In the genomic region with DNA sequence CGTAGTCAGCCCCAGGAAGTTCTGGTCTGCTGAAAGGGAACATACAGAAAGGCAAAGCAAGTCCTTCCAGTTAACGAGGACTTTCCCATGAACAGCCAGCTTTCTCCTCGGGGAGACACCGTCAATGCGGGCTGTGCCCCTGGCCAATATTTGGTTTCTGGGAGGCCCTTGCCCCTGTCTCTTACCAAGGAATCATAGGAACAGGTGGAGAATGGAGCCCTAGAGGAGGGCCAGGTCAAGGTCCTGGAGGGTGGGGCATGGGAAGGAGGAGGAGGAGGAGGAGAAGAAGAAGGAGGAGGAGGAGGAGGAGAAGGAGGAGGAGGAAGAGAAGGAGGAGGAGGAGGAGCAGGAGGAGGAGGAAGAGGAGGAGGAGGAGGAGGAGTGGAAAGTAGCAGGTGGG, we compare ENCODE assay signal across 16 mouse cellular contexts.
"Had no signal": no experiment of that assay in that cellular context is flagged by ENCODE, and none has a peak within 500 bp of the region (broad histone marks: within the 10 kb centered on the region; RNA-seq: fewer than 3 reads in every experiment).

No protein-coding gene starts in this region.

- H3K27ac ChIP-seq: neural tube, embryonic 12.5 days; neural tube, embryonic 13.5 days; neural tube, embryonic 15.5 days; stomach, embryonic 15.5 days; stomach, postnatal 0 days had no signal

- H3K4me2 ChIP-seq: neural tube, embryonic 12.5 days; neural tube, embryonic 13.5 days; neural tube, embryonic 15.5 days; stomach, embryonic 15.5 days had no signal

- H3K4me3 ChIP-seq: neural tube, embryonic 12.5 days; neural tube, embryonic 13.5 days; neural tube, embryonic 15.5 days; stomach, embryonic 15.5 days had no signal

- H3K9ac ChIP-seq: neural tube, embryonic 12.5 days; neural tube, embryonic 13.5 days; neural tube, embryonic 15.5 days; stomach, embryonic 15.5 days had no signal

- DNase-seq: retina, postnatal 1 day; right cerebral cortex, adult 18-20 months; right cerebral cortex, postnatal 14 days; right cerebral cortex, postnatal 25 days; right cerebral cortex, postnatal 4 days; thymus, adult 18-20 months; thymus, adult 2 months; thymus, postnatal 14 days; thymus, postnatal 25 days; thymus, postnatal 36 days; thymus, postnatal 4 days had no signal

- H3K36me3 ChIP-seq: neural tube, embryonic 12.5 days; neural tube, embryonic 13.5 days; neural tube, embryonic 15.5 days; stomach, embryonic 15.5 days had no signal

- H3K9me3 ChIP-seq: neural tube, embryonic 12.5 days; neural tube, embryonic 13.5 days; neural tube, embryonic 15.5 days; stomach, embryonic 15.5 days had no signal

- H3K4me1 ChIP-seq: neural tube, embryonic 12.5 days; neural tube, embryonic 15.5 days; stomach, embryonic 15.5 days had no signal
